Mouse (Mus musculus): ENCODE measurements around the gene Kctd19. TPM values are rescaled to one million over a fixed set of nuclear protein-coding genes. Genes with fewer than 3 reads are reported as not detected.

Gene Kctd19
- total RNA-seq (2022): under 1 TPM in 2 of 4 experiments, not detected in 2; 0.08 to 0.49 TPM

DNA sequence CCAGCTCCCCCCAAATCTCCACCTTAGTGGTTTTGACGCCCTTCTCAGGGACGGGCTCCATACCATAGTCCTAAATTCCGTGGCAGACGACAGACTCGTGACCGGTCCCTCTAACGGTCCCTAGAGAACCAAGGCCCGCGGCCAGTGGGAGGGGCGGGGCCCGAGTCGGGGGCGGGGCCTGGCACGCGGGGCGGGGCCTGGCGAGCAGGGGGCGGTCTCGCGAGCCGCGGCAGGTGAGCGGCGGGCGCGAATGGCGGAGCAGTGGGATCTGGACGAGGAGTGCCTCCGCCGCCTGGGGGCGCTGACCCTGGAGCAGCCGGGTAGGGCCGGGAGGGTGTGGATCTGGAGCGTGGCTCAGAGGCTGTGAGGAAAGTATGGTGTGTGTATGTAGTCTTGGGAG, at the start of gene Kctd19, which contains the start of gene Lrrc36:
Kctd19 (minus strand) TSS at position 112 of the 400 bp plus-strand sequence.
Lrrc36 (plus strand) TSS at position 181 of the 400 bp plus-strand sequence.
- peak; percentile 33 to 54 for DNase-seq (ENCODE audit: low spot score in 2 of 2)

DNA sequence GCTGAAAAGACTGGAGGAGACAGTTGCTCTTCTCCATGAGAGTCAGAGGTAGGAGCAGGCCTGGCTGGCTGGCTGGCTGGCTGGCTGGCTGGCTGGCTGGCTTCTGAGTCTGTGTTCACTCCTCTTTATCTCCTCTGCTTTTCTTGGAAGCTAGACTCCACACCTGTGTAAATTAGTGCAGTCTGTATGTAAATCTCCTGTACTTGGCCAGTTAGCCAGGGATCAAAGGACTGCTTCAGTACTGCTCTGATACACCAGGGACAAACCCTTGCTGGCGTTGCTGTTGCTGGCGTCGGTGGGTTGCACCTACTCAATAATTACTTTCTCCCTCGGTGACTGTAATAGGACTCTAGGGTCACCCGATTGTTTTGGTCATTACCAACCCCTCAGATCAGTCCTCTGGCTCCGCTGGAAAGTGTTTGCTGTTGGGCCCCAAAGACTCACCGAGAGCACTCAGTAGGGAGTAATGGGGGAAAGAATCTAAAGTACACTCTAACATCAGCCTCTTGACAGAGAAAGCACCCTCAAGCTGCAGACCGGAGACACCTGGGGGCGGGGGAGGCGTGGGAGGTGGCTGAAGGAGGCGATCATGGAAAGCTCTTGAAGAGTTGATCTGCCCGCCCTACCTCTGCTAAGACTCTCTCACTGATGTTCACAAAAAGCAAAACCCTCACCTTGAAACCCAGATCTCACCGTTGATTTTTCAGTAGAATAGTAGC, 47.9 kb upstream of the Kctd19 start:
- no peak for DNase-seq (ENCODE audit: low spot score in 2 of 2)

DNA sequence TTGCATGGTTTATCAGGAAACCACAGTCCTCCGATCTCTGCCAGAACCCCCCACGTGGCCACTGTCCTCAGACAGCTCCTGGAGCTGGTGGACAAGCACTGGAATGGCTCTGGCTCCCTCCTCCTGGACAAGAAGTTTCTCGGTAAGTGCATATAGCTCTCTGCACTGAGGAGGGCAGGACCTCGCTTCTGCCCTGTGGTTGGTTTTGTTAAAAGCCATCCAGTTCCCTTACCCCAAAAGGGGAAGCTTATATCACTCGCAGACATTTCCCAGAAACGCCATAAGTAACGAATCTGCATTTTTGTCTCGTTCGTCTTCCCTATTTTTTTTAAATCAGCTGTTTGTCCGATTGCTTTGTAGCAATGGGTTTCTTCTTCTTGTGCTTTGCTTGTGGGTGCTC, 41.9 kb upstream of the Kctd19 start:
- no peak for DNase-seq (ENCODE audit: low spot score in 2 of 2)

DNA sequence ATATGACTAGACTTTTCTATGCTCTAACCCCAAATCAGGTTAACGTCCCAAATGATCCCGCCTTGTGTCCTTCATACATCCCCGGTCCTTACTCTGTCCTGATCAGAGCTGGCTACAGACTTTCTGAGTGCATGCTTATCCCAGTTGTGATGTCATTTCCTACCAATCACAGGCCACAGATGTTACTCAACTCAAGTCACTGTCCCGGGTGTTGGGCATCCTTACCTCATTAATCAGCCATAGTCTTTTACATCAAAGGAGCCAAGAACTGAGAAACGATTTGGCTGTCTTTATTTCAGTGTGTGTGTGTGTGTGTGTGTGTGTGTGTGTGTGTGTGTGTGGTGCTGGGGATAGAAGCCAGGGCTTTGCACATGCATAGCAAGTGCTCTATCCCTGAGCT, 40.8 kb upstream of the Kctd19 start:
- DNase-seq (ENCODE audit: low spot score in 2 of 2): no peak

DNA sequence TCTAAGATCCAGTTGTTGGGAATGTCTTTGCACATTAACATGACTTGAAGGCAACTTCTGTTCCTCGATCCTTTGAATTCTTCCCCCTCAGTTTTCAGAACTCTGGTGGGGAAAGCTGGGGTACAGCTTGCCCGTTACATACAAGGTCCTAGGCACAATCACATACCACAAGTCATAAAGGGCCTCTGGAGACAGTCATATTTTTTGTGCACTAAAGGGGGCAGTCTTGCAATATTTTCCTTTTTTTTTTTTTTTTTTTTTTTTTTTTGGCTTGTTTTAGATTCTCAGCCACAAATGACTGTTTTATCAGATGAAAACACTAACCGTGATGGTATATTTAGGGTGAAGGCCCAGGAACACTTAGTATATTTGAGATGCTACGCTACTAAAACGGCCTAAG, 40.0 kb upstream of the Kctd19 start:
- DNase-seq (ENCODE audit: low spot score in 2 of 2): no peak

DNA sequence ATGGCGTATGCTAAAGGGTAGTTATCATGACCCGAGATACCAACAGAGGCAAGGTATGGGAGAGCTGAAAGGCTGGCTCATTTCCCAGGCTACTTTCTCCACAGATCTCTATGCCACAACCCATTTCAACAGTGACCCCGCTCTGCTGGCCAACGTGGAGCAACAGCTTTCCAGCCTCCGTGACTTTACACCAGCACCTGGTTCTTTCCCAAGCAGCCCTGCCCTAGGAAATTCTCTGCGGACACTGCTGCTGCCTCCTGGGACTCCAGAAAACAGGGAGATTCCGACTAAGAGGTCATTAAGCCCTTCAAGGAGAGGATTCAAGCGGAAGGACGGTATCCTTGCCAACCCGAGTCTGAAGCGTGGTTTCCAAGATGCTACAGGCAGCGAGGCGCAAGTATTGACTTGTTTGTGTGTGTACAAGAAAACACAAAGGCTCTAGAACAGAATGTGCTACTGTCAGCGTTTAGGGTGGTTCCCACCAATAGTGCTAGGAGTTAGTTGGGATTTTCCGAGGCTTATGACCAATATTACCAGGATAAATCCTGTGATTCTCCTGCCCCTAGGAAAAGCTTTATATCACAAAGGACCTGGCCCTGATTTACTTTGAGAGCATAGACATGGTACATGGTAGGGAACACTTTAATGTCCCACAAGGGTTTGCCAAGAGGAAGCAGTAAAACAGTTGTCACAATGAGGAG, 38.8 kb upstream of the Kctd19 start:
- no peak for DNase-seq (ENCODE audit: low spot score in 2 of 2)

DNA sequence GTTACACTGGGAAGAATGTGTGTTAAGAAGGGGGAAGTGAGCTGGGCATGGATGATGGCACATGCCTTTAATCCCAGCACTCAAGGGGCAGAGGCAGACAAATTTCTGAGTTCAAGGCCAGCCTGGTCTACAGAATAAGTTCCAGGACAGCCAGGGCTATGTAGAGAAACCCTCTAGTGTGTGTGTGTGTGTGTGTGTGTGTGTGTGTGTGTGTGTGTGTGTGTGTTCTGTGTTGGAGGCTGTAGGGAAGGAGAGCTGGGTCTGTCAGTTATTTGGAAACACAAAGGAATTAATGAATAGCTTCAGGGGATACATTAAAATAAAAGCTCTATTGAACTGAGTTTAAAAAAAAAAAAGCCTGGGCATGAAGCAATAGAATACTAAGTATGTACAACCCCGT, 37.7 kb upstream of the Kctd19 start:
- DNase-seq (ENCODE audit: low spot score in 2 of 2): no peak

DNA sequence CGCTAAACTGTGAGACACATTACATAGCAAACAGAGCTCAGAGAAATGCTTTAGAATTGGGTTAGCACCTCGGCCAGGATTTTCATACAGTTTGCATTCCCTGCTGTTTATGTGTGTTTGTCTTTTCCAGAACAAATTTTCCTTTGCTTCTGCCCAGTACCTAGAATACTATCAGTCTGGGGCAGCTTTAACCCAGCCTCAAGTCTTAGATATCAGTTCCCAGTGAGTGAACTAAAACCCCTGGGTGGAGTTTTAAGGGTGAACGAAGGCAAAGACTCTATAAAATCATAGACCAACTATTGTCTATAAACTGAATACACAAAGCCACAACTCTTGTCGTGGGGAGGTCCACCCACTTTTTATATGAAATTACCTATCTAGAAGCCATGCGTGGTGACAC, 35.3 kb upstream of the Kctd19 start:
- DNase-seq (ENCODE audit: low spot score in 2 of 2): no peak

DNA sequence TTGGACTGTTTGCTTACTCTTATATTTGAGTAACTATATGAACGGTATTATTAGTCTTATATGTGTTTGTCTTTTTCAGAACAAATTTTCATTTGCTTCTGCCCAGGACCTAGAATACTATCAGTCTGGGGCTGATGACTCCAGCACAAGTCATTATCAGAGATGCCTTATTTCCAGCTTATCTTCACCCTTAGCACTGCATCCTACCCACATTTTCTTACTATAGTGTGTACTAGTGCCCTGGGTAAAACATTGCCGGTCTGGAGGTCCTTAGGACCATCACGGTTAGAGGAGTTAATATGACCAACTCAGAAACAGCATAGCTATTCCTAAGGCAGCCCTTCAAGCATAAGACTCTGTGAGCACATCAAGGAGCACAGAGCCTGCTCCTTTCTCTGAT, 34.9 kb upstream of the Kctd19 start:
- DNase-seq (ENCODE audit: low spot score in 2 of 2): no peak

DNA sequence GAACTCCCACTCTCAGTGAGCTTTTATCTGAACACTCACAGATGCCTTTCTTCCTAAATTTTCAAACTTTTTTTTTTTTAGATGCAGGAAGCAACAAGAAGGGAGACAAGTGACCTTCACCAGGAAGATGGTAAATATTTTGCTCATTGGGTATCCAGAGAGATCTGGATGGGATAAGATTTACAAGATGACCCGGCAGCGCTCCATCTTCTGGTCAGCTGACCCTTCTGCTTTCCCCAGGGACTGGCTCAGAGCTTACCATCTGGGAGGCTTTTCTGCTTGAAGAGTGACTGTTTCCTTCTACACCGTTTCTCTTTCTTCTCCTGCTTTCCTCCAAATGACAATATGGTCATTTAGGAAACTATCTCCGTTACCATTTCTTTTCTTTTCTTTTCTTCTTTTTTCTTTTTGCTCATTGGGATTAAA, 32.8 kb upstream of the Kctd19 start:
- no peak for DNase-seq (ENCODE audit: low spot score in 2 of 2)

DNA sequence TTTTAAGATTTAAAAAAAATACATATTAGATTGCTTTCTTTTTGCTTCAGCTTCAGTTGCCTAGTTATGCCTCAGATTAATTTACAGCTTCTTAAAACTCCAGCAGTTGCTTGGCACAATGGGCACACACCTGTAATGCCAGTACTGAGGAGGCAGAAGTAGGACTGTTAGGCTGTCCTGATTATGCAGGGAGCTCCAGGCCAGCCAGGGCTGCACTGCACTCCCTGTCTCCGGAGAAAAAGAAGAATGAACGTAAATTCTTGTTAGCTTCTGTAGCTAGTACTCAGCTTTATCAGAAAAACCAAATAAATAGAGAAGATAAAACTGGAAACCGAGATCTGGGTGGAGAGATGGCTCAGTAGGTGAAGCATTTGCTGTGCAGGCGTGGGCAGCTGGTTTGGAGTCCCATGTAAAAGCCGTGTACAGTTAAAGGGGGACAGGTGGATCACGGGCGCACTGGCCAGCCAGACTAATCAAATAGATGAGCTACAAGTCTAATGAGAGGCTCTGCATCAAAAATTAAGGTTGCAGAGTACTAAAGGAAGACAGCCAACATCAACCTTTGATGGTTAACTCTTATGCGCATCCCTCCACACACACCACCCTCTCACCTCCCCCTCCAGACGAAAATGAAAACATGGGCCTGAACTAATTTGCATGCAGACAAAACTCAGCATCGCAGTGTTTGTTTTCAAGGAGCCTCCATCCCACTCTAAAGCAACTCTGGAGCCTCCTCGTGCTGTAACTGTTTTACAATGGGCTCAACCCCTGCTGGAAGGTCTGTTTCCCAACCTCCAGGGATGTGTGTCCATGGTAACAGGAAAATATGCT, 32.2 kb upstream of the Kctd19 start:
- DNase-seq (ENCODE audit: low spot score in 2 of 2): no peak

DNA sequence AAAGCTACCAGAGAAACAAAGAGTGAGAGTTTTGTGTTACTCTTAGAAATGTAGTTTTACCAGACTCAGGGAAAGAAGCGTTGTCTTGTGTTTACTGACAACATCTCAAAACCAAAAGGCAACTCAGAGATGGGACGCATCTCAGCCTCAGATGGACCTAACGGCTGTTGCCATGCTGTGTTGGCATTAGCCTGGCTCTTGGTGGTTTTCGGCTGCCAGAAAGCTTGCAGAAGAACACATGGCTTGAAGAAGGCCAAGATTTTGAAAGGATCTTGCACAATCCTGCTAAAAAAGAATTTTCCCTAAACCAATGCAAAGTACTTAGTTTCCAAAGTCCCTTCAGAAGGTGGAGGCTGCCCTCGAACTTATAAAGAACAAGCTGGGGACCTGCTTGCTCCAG, 29.4 kb upstream of the Kctd19 start:
- no peak for DNase-seq (ENCODE audit: low spot score in 2 of 2)

DNA sequence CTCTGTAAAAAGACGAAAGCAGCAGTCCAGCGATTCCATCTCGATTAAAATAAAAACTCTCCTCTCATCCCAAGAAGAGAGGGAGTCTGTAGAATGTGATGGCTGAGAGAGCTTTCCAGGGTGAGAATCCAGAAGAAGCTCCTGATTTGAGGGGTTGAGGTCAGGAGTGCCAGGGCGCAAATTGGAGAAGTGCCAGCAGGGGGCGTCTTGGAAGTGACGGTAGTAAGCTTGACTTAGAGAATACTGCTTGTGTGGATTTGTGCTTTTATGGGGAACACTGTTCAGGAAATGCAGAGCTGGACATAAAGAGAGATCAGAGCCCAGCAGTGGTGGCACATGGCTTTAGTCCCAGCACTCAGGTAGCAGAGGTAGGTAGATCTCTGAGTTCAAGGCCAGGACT, 28.1 kb upstream of the Kctd19 start:
- DNase-seq (ENCODE audit: low spot score in 2 of 2): no peak

DNA sequence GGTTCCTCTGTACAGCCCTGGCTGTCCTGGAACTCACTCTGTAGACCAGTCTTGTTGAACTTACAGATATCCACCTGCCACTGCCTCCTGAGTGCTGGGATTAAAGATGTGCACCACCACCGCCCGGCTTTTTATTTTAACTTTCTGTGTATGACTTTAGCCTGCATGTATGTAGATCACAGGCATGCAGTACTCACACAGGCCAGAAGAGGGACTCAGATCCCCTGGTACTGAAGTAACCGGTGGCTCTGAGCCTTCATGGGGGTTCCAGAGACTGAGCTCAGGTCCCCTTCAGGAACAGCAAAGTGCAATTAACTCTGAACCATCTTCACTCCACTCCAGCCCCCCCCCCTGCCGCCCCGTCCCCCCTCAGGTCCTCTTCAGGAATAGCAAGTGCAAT, 25.6 kb upstream of the Kctd19 start:
- DNase-seq (ENCODE audit: low spot score in 2 of 2): no peak

DNA sequence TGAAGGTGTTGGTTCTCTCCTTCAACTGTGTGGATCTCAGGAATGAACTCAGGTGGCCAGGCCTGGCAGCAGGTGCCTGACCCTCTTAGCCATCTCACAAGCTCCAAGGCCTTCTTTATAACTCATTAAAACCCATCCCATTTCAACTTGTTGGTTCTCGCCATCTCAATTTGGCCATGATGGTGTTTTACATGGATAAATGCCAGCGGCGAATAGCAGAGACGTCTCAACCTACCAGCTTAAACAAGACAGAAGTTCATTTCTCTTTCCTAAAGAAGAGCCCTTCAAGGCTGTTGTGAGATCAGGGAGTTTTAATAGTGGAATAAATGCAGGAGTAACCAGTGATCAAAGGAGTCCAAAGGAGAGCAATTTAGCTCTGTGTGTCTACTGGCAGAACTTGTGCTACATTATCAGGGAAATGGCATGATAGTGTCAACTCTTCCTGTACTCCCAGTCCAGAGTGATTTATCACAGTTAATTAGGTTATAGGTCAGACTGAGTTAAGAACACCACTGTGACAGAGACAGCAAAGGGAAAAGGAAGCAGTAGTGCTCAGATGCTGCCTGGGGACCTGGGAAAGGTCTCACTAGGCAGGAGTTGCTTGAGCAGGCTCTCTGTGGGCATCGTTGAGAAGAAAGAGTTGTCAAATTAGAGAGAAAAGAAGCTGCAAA, 23.9 kb upstream of the Kctd19 start:
- no peak for DNase-seq (ENCODE audit: low spot score in 2 of 2)

DNA sequence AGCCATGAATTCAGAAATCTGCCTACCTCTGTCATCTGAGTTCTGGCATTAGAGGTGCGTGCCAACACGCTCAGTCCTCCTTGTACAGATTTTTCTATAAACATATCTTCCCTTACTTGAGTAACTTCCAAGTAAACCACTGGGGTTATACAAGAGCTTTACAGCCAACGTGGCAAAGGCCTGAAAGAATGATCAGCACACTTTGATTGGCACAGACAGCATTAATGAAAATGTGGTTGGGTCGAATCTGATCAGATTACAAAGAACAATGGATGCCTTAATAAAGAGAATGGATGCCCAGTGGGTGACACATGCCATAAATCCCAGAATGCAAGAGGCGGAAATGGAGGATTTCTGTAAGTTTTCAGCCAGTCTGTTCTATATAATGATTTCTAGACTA, 22.9 kb upstream of the Kctd19 start:
- no peak for DNase-seq (ENCODE audit: low spot score in 2 of 2)

DNA sequence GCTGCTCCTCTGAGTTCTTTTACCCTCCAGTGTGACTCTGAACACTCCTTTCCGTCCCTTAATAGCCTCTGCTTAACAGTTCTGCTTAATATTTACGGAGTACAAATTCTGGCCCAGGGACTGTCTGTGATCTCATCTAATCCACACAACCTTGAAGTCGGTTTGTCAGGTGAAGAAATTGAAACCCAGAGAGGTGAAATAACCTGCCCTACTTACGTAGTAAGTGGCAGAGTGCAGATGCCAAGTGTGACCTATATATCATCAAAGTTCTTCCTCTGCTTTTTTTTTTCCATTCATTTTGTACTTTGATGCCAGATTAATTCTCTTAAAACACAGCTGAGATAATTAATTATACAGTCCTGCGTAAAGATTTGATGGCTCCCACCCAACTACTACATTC, 20.8 kb upstream of the Kctd19 start:
- no peak for DNase-seq (ENCODE audit: low spot score in 2 of 2)

DNA sequence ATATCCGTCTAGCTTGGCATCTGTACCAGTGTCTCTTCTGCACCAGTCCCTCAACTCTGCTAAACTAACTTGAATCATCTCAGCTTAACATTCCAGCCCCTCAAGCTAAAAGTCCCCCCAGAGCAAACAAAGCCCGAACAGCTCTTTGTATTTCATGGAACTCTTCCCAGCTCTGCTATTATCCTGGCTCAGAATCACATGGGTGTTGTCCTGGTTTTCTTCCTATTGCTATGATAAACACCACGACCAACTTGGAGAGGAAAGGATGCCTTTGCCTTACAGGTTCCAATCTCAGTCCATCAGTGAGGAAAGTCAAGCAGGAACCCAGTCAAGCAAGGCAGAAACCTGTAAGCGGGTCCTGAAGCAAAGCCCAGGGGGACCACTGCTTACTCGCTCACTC, 20.2 kb upstream of the Kctd19 start:
- no peak for DNase-seq (ENCODE audit: low spot score in 2 of 2)

DNA sequence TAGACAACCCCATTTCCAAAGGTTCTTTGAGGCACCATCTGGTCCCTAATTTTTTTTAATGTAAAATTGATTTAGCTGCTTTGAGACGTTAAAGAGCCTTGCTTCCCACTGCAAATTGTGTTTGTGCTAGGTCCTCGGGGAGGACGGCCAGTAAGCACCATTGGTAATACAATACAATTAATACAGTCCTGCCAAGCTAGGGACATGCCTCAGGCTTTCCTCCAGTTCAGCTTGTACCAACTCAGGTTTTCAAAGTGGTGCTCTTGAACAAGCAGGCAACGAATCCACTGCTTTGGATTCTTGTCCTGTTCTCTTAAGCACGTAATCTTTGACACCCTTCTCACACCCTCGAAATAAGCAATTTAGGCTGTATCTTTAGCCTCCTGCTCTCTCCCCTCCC, 19.7 kb upstream of the Kctd19 start:
- no peak for DNase-seq (ENCODE audit: low spot score in 2 of 2)

DNA sequence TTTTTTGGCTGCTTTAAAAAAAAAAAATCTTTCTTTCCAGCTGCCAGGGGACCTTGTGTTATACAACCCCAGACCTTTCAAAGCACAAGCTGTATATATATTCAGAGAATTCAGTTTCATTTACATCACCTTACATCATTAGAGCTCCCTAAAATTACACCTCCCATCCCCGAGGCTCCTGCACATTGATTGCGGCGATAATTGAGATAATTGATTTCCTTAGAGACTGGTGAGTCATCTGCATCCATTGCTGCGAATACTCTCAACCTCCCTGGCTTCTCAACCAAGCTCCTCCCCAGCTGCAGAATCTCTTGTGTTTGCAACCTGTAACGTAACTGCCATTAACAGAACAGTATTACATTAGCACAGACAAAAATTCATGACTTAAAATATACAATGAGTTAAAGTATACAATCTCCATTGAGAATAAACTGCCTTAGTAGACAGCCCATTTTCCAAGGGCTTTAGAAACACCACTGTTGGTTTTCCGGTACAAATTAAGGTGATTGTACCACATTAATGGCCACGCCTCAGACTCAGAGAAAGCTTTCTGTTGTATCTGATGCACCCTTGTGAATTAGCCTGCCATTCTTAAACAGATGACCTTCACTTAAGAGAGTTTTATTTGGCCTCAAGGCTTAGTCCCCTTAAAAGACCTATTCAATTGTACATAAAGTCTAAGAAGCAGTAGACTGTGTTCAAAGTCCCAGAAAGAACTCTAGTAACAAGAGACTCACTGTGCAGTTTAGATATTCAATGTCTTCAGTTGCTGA, 18.6 kb upstream of the Kctd19 start:
- DNase-seq (ENCODE audit: low spot score in 2 of 2): no peak

DNA sequence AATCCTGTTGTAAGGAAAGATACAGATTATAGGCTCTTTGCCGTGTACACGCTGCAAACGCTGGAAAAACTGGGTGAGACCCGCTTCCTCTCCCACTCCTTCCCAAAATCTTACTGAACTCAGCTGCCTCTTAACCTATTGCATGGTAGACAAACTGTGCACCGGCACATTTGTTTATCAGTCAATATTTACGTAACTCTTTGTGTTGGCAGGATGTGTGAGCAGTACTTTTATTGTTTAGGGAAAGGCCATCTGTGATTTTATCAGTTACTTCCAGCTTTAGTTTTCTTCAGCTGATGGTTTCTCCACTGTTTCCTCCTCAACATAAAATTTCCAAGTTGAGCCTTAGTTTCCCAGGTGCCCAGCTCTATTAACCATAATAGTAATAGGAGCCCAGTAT, 13.6 kb upstream of the Kctd19 start:
- DNase-seq (ENCODE audit: low spot score in 2 of 2): no peak
